Mouse (Mus musculus) monocyte, adult 5-6 weeks (primary cell): ENCODE data around the gene B4galnt4. TPM values are rescaled to one million over a fixed set of nuclear protein-coding genes. Genes with fewer than 3 reads are reported as not detected.
"Not testable (repeated sequence)": the region's sequence is repeated elsewhere in the genome, so short reads cannot be mapped to it uniquely, and the experiment has no call there.

Experiments used
- ATAC-seq: fragments of 153-309, 156-312 bp; replicated peaks from 2 replicates; pipeline ENCODE4 v1.8.0; 2017; ENCODE audit warnings: mild to moderate bottlenecking; ENCODE audit not compliant: low TSS enrichment, insufficient number of reproducible peaks, severe bottlenecking, poor library complexity, low FRiP score
- total RNA-seq: library from RNA; stranded (forward); fragments of 200-1000, 200-491, 200-594 nt; gene quantifications from 3 replicates; pipeline ENCODE4 v1.2.3, GENCODE M21; 2017

The B4galnt4 gene
- total RNA-seq, result 0.10 TPM in 1 of 3 replicates, not detected in the others

- no peak for ATAC-seq
These were observed at the start of gene B4galnt4 for GRCm38 (mm10) chr7:141060426-141061242. Gene B4galnt4, plus strand, starts transcription at chr7:141061104.

- no peak for ATAC-seq
These were observed 49.6 kb upstream of the B4galnt4 start for GRCm38 (mm10) chr7:141011238-141011770.

- peak; percentile 80 for ATAC-seq
These were observed 43.9 kb upstream of the B4galnt4 start for GRCm38 (mm10) chr7:141016707-141017697.

- not testable (repeated sequence) for ATAC-seq
These were observed 43.1 kb upstream of the B4galnt4 start, which contains the start of gene Ifitm6 for GRCm38 (mm10) chr7:141017824-141018223. Gene Ifitm6, minus strand, starts transcription at chr7:141017924.

- ATAC-seq, result no peak
These were observed 41.9 kb upstream of the B4galnt4 start for GRCm38 (mm10) chr7:141019028-141019427.

- peak; percentile 85 for ATAC-seq
These were observed 39.1 kb upstream of the B4galnt4 start for GRCm38 (mm10) chr7:141021489-141022449.

GRCm38 (mm10) chr7:141024865-141025838 lies 35.8 kb upstream of the B4galnt4 start:
- peak; percentile 67 for ATAC-seq

GRCm38 (mm10) chr7:141026097-141026739 lies 34.7 kb upstream of the B4galnt4 start:
- ATAC-seq, result no peak

- no peak for ATAC-seq
These were observed 34.2 kb upstream of the B4galnt4 start for GRCm38 (mm10) chr7:141026740-141027098.

- no peak for ATAC-seq
These were observed 32.1 kb upstream of the B4galnt4 start, which contains the start of gene Gm17387 for GRCm38 (mm10) chr7:141028831-141029230. Gene Gm17387, plus strand, starts transcription at chr7:141029131.

- ATAC-seq, result no peak
These were observed 30.5 kb upstream of the B4galnt4 start for GRCm38 (mm10) chr7:141030390-141030789.

GRCm38 (mm10) chr7:141032458-141033167 lies 28.3 kb upstream of the B4galnt4 start:
- no peak for ATAC-seq

- ATAC-seq, result not testable (repeated sequence)
These were observed 24.3 kb upstream of the B4galnt4 start for GRCm38 (mm10) chr7:141036624-141037023.

GRCm38 (mm10) chr7:141038090-141039032 lies 22.5 kb upstream of the B4galnt4 start:
- ATAC-seq, result no peak
